Mouse (Mus musculus) embryonic facial prominence, embryonic 13.5 days (tissue): ENCODE measurements around the gene Bcl2l1. TPM values are rescaled to one million over a fixed set of nuclear protein-coding genes. Genes with fewer than 3 reads are reported as not detected.
A peak's percentile ranks its signal among the peaks of the same experiment; 100 is the strongest.

Experiments used
- ATAC-seq: fragments of 200-750 bp; cut with Nextera tagmentation; 2 replicates; pipeline ENCODE4 v1.8.0; 2017; ENCODE audit warnings: low read depth; ENCODE audit not compliant: insufficient number of reproducible peaks, insufficient read depth, low FRiP score, low TSS enrichment
- H3K27ac ChIP-seq: fragments of 300-500 bp; sonication (generic); 2 replicates; pipeline ENCODE4 v1.5.1; 2015; ENCODE audit warnings: moderate library complexity, mild to moderate bottlenecking, inconsistent platforms
- H3K27me3 ChIP-seq: fragments of 300-500 bp; sonication (generic); 2 replicates; pipeline ENCODE4 v1.6.1; 2015; ENCODE audit warnings: mild to moderate bottlenecking, inconsistent platforms
- H3K36me3 ChIP-seq: fragments of 300-500 bp; sonication (generic); 2 replicates; pipeline ENCODE4 v1.6.1; 2015; ENCODE audit warnings: mild to moderate bottlenecking, inconsistent platforms
- H3K4me1 ChIP-seq: fragments of 300-500 bp; sonication (generic); 2 replicates; pipeline ENCODE4 v1.6.1; 2015; ENCODE audit warnings: inconsistent platforms
- H3K4me2 ChIP-seq: fragments of 300-500 bp; sonication (generic); 2 replicates; pipeline ENCODE4 v1.6.1; 2015; ENCODE audit warnings: moderate library complexity, mild to moderate bottlenecking, inconsistent platforms
- H3K4me3 ChIP-seq: fragments of 300-500 bp; sonication (generic); 2 replicates; pipeline ENCODE4 v1.5.1; 2015; ENCODE audit warnings: mild to moderate bottlenecking, inconsistent platforms
- H3K9ac ChIP-seq: fragments of 300-500 bp; sonication (generic); 2 replicates; pipeline ENCODE4 v1.6.1; 2015; ENCODE audit warnings: mild to moderate bottlenecking, inconsistent platforms
- H3K9me3 ChIP-seq: fragments of 300-500 bp; sonication (generic); 2 replicates; pipeline ENCODE4 v1.6.1; 2016; ENCODE audit warnings: inconsistent platforms
- WGBS: fragments of 180-500 bp; shearing (Covaris S2); methylation state at CpG from one replicate; pipeline ENCODE4 v1.1.7; 2015; ENCODE audit warnings: mixed read lengths; 5-methylcytosine and 5-hydroxymethylcytosine counted together
- polyA plus RNA-seq: library from polyadenylated mRNA; unstranded; fragments of >200 nt; fragmentation: Nextera tagmentation; extraction: Ambion mirVana; gene quantifications from 2 replicates; pipeline ENCODE4 v1.2.1, GENCODE M21; 2015

Bcl2l1 gene
- polyA plus RNA-seq, 1 experiment from 2014 or later = 100 TPM

DNA sequence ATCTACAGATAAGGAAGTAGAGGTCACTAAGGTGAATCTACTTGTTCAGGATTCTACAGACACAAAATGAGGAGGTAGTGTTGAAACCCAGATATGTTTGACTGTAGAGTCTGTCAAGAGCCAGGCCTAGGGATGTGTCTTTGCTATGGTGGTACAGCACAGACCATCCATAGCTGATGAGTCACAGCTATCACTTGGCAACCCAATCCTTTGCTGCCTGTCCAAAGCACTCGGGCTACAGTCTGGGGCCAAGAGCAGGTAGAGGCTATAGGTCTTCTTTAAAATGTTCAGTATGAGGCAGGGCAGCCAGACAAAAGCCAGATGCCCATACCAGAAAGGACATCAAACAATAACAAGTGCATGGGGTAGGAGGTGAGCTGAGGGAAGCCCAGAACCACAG lies 33.9 kb downstream of the Bcl2l1 start:
- no peaks in the 10 kb centered on the region for H3K27me3 ChIP-seq
- ATAC-seq = no peak
- H3K27ac ChIP-seq = no peak overlapping the region
- no peak overlapping the region for H3K4me3 ChIP-seq
- 0 out of 2 replicates have a peak, but pooled peaks cover 3% of the 10 kb centered on the region for H3K36me3 ChIP-seq
- no peak overlapping the region for H3K4me2 ChIP-seq
- H3K9me3 ChIP-seq = no peaks in the 10 kb centered on the region
- WGBS = 88% methylated on average over 1 of the region's 1 CpGs
- H3K4me1 ChIP-seq = peaks cover 23% of the 10 kb centered on the region
- H3K9ac ChIP-seq = no peak overlapping the region

DNA sequence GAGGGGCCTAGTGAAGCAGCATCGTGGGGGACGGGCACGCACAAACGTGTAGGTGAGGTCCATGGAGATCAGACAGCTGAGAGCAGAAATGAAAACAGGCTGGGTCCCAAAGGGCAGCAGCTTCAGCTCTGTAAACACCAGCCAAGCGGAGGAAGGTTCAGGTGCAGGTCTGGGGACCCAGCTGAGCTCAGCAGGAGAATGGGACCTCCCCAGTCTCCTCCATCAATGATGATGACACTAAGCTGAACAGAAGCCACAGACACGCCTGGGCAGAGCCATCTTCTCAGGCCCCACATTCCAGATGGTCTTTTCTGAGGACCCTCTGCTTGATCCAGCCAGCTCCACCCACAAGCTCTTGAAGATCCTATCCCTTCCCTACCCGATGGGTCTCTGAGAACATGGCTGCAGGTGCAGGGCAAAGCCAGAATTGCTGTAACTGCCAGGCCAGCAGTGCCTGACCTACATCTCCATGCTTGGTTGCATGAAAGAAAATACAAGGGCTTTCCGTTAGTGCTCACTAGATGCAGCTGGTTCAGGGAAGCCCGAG lies 37.2 kb downstream of the Bcl2l1 start:
- Histone ChIP-seq H3K4me1 (peaks cover 35% of the 10 kb centered on the region), H3K36me3 (peaks cover 14% of the 10 kb centered on the region; the same call in 1 of the 2 replicates), H3K4me2 (no peak overlapping the region), H3K9ac (no peak overlapping the region), H3K4me3 (no peak overlapping the region), H3K27me3 (no peaks in the 10 kb centered on the region), H3K9me3 (no peaks in the 10 kb centered on the region), H3K27ac (no peak overlapping the region)
- WGBS = 68% methylated on average over 9 of the region's 9 CpGs
- ATAC-seq = no peak

DNA sequence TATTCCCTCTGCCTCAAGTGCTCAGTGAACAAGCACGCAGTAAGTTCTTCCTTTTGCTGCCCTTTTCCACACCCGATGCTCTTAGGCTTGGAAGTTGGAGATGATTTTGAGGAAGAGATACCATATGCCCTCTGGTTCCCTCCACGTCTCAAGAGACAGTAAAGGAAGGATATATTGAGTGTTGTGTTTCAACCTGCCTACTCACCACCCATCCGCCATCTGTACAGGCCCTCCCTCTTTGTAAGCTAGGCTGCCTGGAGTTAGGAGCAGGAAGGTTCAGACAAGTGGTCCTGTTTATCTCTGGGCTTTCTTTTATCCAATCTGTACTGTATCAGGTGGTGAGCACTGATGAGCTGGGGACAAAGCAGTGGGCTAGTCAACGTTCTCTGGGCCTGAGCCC lies 38.1 kb downstream of the Bcl2l1 start:
- Histone ChIP-seq H3K9ac (no peak overlapping the region), H3K27me3 (no peaks in the 10 kb centered on the region), H3K36me3 (peaks cover 14% of the 10 kb centered on the region; the same call in 1 of the 2 replicates), H3K27ac (no peak overlapping the region), H3K4me1 (peaks cover 39% of the 10 kb centered on the region), H3K4me3 (no peak overlapping the region), H3K9me3 (no peaks in the 10 kb centered on the region), H3K4me2 (no peak overlapping the region)
- WGBS = 75% methylated on average over 5 of the region's 5 CpGs
- no peak for ATAC-seq

DNA sequence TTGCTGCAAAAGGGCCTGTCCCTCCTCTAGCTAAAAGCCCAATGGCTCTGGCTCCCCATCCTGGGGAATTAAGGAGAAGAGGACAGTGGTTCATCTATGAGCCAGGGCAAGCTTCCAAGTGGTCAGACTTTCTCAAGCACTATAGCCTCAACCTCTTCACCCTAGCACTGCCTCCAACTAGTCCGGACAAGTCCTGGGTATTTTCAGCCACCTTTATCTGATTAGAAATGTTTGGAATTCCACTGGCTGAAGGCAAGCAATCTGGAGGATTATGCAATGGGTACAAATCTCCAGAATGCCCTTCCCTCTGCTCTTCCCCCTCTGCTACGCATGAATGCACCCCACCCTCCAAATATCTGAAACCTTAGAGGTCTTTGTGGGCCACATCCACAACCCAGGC lies 39.1 kb downstream of the Bcl2l1 start:
- 52% methylated on average over 2 of the region's 2 CpGs for WGBS
- H3K9ac ChIP-seq = no peak overlapping the region
- no peak for ATAC-seq

DNA sequence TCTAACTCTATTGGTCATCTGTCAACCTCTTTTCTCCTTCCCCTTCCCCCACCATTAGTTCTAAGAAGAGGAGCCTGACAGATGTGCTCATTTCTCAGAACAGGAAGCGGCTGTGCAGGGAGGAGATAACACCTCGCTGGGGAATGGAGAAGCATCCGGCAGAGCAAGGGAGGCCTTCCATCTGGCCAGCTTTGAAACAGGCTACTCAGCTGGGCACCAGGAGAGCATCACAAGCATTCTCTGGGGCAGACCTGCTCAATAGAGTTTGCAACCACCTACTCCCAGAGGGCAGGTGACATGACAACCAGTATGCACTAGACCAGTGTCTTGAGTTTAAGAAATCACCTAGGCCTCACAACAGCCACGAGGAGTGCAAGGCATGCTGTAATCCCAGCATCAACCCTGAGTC lies 41.9 kb downstream of the Bcl2l1 start:
- H3K4me3 ChIP-seq = no peak overlapping the region
- H3K4me2 ChIP-seq = no peak overlapping the region
- H3K9me3 ChIP-seq = no peaks in the 10 kb centered on the region
- H3K27ac ChIP-seq = peak overlapping the region; percentile 33; the same call in 1 of the 2 replicates
- H3K9ac ChIP-seq = no peak overlapping the region
- WGBS = 58% methylated on average over 4 of the region's 4 CpGs
- H3K4me1 ChIP-seq = peaks cover 44% of the 10 kb centered on the region
- peaks cover 20% of the 10 kb centered on the region for H3K36me3 ChIP-seq
- H3K27me3 ChIP-seq = no peaks in the 10 kb centered on the region
- no peak for ATAC-seq

More for the DNA sequence above, 39.1 kb downstream of the Bcl2l1 start:
- peaks cover 12% of the 10 kb centered on the region for H3K36me3 ChIP-seq
- H3K27me3 ChIP-seq = no peaks in the 10 kb centered on the region
- no peak overlapping the region for H3K4me2 ChIP-seq
- H3K27ac ChIP-seq = no peak overlapping the region
- no peak overlapping the region for H3K4me3 ChIP-seq
- H3K4me1 ChIP-seq = peaks cover 39% of the 10 kb centered on the region
- no peaks in the 10 kb centered on the region for H3K9me3 ChIP-seq

DNA sequence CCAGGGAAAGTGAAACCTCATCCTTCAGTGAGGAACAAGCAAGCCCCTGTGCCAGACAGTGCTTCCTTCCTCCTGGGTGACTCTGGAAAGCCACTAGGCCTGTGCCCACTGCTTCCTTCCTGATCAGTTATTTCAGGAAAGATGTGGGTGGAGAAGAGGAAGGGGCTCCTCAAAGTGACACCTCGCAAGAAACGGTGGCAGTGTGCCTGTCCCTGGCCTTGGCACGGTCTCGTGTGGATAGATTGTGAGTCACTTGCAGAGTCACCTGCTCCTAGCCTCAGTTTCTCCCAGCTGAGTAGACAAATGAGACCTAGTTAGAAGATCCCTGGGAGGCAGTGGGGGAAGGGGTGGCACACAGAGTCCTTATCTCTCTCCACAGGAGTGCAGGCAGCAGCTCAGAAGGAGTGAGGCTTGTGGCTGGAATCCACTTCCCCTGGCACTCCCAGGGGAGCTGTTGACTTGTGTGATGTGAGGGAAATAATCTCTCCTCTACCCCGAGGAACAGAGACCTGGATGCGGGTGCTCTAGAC lies 42.6 kb downstream of the Bcl2l1 start:
- Histone ChIP-seq H3K27me3 (no peaks in the 10 kb centered on the region), H3K4me3 (no peak overlapping the region), H3K27ac (no peak overlapping the region), H3K9ac (no peak overlapping the region), H3K9me3 (no peaks in the 10 kb centered on the region), H3K36me3 (peaks cover 20% of the 10 kb centered on the region), H3K4me1 (peaks cover 37% of the 10 kb centered on the region), H3K4me2 (no peak overlapping the region)
- 71% methylated on average over 6 of the region's 6 CpGs for WGBS
- ATAC-seq = no peak

DNA sequence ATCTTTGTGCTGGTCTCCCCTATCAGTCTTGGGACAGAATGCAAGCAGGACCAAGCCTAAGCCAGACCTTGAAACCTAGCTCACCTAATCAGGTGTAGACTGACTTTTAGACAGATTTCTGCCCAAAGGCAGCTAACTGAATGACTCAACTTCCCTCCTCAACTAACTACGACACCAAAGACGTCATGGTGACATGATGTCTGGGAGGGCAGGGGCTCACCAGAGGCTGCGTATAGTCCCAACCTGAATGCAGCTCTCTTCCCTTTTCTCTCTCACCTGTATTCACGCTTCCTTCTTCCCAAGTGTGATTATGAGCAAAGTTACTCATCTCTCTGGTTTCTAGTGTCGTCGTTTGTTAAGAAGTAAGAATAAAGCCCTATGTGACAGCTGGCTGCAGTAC lies 44.0 kb downstream of the Bcl2l1 start:
- no peak overlapping the region for H3K9ac ChIP-seq
- H3K27ac ChIP-seq = no peak overlapping the region
- no peak overlapping the region for H3K4me3 ChIP-seq
- peaks cover 20% of the 10 kb centered on the region for H3K36me3 ChIP-seq
- H3K4me1 ChIP-seq = peaks cover 25% of the 10 kb centered on the region
- no peaks in the 10 kb centered on the region for H3K9me3 ChIP-seq
- no peak for ATAC-seq
- WGBS = 86% methylated on average over 6 of the region's 6 CpGs
- H3K4me2 ChIP-seq = no peak overlapping the region
- H3K27me3 ChIP-seq = no peaks in the 10 kb centered on the region

DNA sequence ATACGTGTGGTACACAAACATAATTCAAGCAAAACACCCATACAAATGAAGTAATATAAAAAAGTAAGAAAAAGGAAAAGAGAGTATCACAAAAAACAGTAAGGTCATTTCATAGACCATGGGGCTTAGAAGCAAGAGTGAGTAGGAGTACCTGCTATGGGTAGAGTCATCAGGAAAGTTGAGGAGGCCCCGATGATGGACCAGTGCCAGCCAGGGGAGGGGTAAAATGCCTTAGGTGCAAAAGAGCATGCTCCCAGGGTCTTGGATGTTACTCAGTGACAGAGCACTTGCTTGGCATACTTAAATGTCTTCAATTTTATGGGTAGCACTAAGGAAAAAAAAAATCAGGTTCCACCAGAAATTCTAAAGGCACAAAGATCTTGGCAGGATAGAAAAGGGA lies 44.4 kb downstream of the Bcl2l1 start:
- Histone ChIP-seq H3K4me1 (peaks cover 22% of the 10 kb centered on the region), H3K9ac (no peak overlapping the region), H3K27ac (no peak overlapping the region), H3K36me3 (peaks cover 22% of the 10 kb centered on the region), H3K9me3 (no peaks in the 10 kb centered on the region), H3K27me3 (no peaks in the 10 kb centered on the region), H3K4me2 (no peak overlapping the region), H3K4me3 (no peak overlapping the region)
- WGBS = 94% methylated on average over 2 of the region's 2 CpGs
- ATAC-seq = no peak

DNA sequence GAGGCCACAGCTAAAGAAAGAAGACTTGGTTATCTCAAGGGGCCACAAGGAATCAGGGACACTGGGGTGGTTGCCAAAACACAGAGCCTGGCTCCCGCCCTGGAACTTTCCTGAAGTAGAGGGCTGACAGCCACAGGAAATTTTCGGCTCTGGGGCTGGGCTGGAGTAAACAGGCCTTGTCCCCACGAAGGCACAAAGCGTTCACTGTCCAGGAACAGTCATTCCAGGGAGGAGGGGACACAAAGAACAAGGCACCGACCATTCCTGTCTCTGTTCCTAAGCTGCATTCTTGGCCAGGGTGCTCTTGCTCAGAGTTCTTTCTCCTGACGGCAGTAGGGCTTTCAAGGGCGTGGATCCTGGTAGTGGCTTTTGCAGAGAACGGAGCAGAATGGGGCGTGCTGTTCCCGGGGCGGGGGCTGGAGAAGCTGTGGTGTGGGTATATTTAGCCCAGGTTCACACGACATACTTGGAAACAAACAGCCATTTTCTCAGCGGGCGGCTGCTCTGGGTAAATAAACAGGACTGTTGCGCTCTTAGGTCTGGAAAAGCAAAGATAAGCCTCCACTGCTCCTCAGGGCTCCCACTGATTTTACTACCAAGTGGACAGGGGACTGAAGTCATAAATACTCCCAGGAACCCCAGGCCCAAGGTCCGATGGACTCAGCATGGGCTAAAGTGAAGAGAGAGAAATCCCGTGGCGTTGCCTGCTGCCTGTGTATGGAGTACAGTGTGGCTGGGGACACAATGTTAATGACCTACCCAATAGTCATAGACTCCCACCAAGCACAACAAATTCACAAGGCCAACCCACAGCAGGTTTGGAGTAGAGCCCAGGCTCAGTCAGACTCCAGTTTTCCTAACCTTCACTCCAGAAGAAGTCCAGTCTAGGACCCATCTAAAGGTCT lies 45.8 kb downstream of the Bcl2l1 start:
- Histone ChIP-seq H3K4me1 (peaks cover 22% of the 10 kb centered on the region), H3K36me3 (peaks cover 29% of the 10 kb centered on the region), H3K4me2 (no peak overlapping the region), H3K27me3 (no peaks in the 10 kb centered on the region), H3K9me3 (no peaks in the 10 kb centered on the region), H3K9ac (no peak overlapping the region; the same call in 1 of the 2 replicates), H3K4me3 (no peak overlapping the region), H3K27ac (peak overlapping the region; percentile 75)
- 57% methylated on average over 18 of the region's 18 CpGs for WGBS
- no peak for ATAC-seq

DNA sequence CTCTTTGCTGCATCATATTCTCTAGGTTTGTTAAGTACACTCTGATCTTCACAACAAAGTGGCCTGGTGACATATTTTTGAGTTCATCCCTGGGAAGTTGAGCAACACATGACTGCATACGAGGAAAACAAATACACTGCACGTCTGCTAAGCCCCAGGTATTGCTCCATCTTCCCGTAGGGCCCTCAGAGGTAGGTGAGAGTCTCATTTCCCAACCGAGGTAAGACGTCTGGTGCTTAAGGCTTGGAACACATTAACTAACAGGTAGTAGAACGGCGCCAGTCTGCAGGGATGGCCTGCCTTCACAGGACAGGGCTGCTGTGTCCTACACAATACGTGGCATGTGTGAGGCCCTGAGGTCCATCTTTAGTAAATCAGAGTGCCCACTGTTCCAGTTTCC lies 46.9 kb downstream of the Bcl2l1 start:
- Histone ChIP-seq H3K4me1 (peaks cover 16% of the 10 kb centered on the region), H3K9ac (no peak overlapping the region), H3K4me3 (no peak overlapping the region), H3K4me2 (no peak overlapping the region), H3K36me3 (peaks cover 30% of the 10 kb centered on the region), H3K9me3 (no peaks in the 10 kb centered on the region), H3K27me3 (no peaks in the 10 kb centered on the region), H3K27ac (peak overlapping the region; percentile 75; the same call in 1 of the 2 replicates)
- no peak for ATAC-seq
- WGBS = 90% methylated on average over 8 of the region's 8 CpGs

DNA sequence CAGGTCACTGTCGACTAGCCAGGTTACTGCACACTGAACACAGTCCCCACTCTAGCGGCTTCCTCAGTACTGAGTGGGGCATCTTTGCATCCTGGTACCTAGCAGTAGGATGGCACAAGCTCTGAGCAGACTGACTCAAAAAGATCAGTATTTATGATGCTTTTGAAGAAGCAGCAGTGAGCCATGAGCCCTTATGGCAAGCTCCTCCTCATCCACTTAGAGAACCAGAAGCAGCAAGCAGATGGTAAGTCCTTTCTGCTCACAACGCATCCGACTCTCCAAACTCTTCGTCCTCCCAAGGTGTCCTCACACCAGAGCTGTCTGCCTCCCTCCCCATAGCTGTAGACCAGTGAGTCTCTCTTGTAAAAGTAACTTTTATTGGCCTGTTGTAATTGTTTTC lies 48.3 kb downstream of the Bcl2l1 start:
- Histone ChIP-seq H3K4me2 (no peak overlapping the region), H3K9me3 (no peaks in the 10 kb centered on the region), H3K36me3 (peaks cover 44% of the 10 kb centered on the region), H3K9ac (no peak overlapping the region), H3K4me3 (no peak overlapping the region), H3K4me1 (peaks cover 9% of the 10 kb centered on the region), H3K27me3 (no peaks in the 10 kb centered on the region), H3K27ac (no peak overlapping the region)
- ATAC-seq = no peak
- 94% methylated on average over 5 of the region's 5 CpGs for WGBS

DNA sequence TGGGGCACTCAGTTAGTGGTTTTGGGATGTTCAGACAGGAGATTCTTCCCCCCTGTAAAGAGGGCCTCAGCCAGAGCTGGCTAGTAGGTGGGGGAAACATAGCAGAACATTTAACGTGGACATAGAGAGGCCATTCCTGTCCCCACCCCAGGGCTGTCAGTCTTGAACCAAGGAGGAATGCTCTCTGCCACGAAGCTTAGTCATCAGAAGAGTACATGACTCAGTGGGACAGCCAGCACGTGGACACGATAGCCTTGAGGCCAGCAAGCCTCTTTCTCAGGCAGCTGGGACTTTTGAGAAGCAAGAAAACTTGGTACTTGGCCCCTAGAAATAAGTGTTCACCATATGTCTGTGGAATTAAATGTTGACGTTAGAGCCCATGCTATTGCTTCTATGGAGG lies 48.9 kb downstream of the Bcl2l1 start:
- Histone ChIP-seq H3K4me3 (no peak overlapping the region), H3K27me3 (no peaks in the 10 kb centered on the region), H3K4me1 (peaks cover 9% of the 10 kb centered on the region), H3K36me3 (peaks cover 44% of the 10 kb centered on the region), H3K4me2 (no peak overlapping the region), H3K9me3 (no peaks in the 10 kb centered on the region), H3K9ac (no peak overlapping the region), H3K27ac (no peak overlapping the region)
- WGBS = 76% methylated on average over 5 of the region's 5 CpGs
- ATAC-seq = no peak
